13 mouse cellular contexts compared by ENCODE assay signal in the genomic region with DNA sequence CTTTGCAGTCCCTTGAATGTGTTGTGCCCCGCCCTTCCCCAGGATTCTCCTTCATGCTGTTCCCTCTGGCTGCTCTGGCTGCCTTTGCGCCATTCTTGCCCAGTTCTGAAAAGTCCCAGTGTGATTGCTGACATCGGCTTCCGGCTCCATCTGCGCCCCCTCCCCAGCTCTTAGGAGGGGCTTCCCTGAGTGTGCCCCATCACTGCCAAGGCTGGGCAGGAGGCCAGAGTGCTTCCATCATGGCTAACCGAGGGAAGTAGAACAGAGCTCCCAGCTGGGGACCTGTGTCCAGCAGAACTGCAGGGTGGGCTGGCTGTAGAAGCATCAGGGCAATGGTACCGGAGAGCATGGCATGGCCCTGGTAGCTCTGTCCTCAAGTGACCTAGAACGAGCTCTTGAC. TPM values are rescaled to one million over a fixed set of nuclear protein-coding genes. Genes with fewer than 3 reads are reported as not detected.
DNase-seq lines count a peak whose midpoint lies in the region; ATAC-seq and TF ChIP-seq lines count a peak whose summit lies in the region.
"Had no signal": no experiment of that assay in that cellular context is flagged by ENCODE, and none has a peak within 500 bp of the region (broad histone marks: within the 10 kb centered on the region; RNA-seq: fewer than 3 reads in every experiment).

No protein-coding gene starts in this region.

- no peak for TF ChIP-seq CTCF in kidney, adult 2 months (conservative IDR thresholded peaks at IDR 0.05; ENCODE audit: insufficient read depth, insufficient read length, low read depth, low read length)

- no peak overlapping the region for H3K9ac ChIP-seq in forebrain, embryonic 14.5 days (ENCODE audit: low read length)
- H3K9ac ChIP-seq in lung, embryonic 15.5 days = no peak overlapping the region
- H3K9ac ChIP-seq in forebrain, embryonic 16.5 days (replicated peaks; ENCODE audit: low read depth, low read length) = no peak overlapping the region

- WGBS in forebrain, embryonic 14.5 days = 61% methylated on average over 8 of the region's 8 CpGs
- WGBS in forebrain, embryonic 10.5 days = 88% methylated on average over 8 of the region's 8 CpGs
- WGBS in lung, embryonic 15.5 days = 74% methylated on average over 8 of the region's 8 CpGs
- WGBS in forebrain, embryonic 16.5 days = 51% methylated on average over 8 of the region's 8 CpGs
- 80% methylated on average over 8 of the region's 8 CpGs for WGBS in kidney, adult 2 months

- no peaks in the 10 kb centered on the region for H3K9me3 ChIP-seq in forebrain, embryonic 14.5 days (replicated peaks; ENCODE audit: control insufficient read depth, low read length)
- H3K9me3 ChIP-seq in forebrain, embryonic 10.5 days = no peaks in the 10 kb centered on the region
- H3K9me3 ChIP-seq in lung, embryonic 15.5 days = no peaks in the 10 kb centered on the region
- no peaks in the 10 kb centered on the region for H3K9me3 ChIP-seq in forebrain, embryonic 16.5 days (ENCODE audit: control insufficient read depth, low read length)

- peak; percentile 69; the same call in 1 of the 2 replicates for ATAC-seq in forebrain, embryonic 14.5 days
- ATAC-seq in lung, embryonic 15.5 days (ENCODE audit: borderline replicate concordance, extremely low read depth, low FRiP score, low TSS enrichment) = peak; percentile 42
- ATAC-seq in forebrain, embryonic 16.5 days = peak; percentile 88

- H3K4me2 ChIP-seq in forebrain, embryonic 14.5 days (ENCODE audit: low read length) = no peak overlapping the region
- H3K4me2 ChIP-seq in lung, embryonic 15.5 days = no peak overlapping the region
- H3K4me2 ChIP-seq in forebrain, embryonic 16.5 days (ENCODE audit: low read length) = no peak overlapping the region

- H3K27me3 ChIP-seq in forebrain, embryonic 14.5 days (replicated peaks; ENCODE audit: control insufficient read depth, insufficient read depth, low read length) = no peaks in the 10 kb centered on the region
- H3K27me3 ChIP-seq in forebrain, embryonic 10.5 days (ENCODE audit: poor library complexity, severe bottlenecking) = peaks cover 5% of the 10 kb centered on the region; the same call in 1 of the 2 replicates
- H3K27me3 ChIP-seq in lung, embryonic 15.5 days = peaks cover 8% of the 10 kb centered on the region; the same call in 1 of the 2 replicates
- no peaks in the 10 kb centered on the region for H3K27me3 ChIP-seq in forebrain, embryonic 16.5 days (replicated peaks; ENCODE audit: control insufficient read depth, insufficient read depth, low read length)
- no peaks in the 10 kb centered on the region for H3K27me3 ChIP-seq in kidney, adult 2 months (replicated peaks; ENCODE audit: control insufficient read depth, insufficient read depth, low read length)

- no peak overlapping the region for H3K4me3 ChIP-seq in forebrain, embryonic 14.5 days (ENCODE audit: low read depth, low read length)
- no peak overlapping the region for H3K4me3 ChIP-seq in forebrain, embryonic 10.5 days
- H3K4me3 ChIP-seq in lung, embryonic 15.5 days = no peak overlapping the region
- no peak overlapping the region for H3K4me3 ChIP-seq in forebrain, embryonic 16.5 days (replicated peaks; ENCODE audit: low read length)
- no peak overlapping the region for H3K4me3 ChIP-seq in kidney, adult 2 months (ENCODE audit: insufficient read depth, low read depth, low read length)
- H3K4me3 ChIP-seq: gastrocnemius, adult 2 months had no signal

- no peak for TF ChIP-seq POLR2A in kidney, adult 2 months (IDR thresholded peaks at IDR 0.05; ENCODE audit: low read depth, low read length)

- peaks cover 3% of the 10 kb centered on the region; the same call in 1 of the 2 replicates for H3K4me1 ChIP-seq in forebrain, embryonic 14.5 days (ENCODE audit: control insufficient read depth, insufficient read depth, low read length)
- peaks cover 4% of the 10 kb centered on the region; the same call in 1 of the 2 replicates for H3K4me1 ChIP-seq in forebrain, embryonic 10.5 days
- 0 out of 2 replicates have a peak, but pooled peaks cover 3% of the 10 kb centered on the region for H3K4me1 ChIP-seq in lung, embryonic 15.5 days
- peaks cover 5% of the 10 kb centered on the region; the same call in 1 of the 2 replicates for H3K4me1 ChIP-seq in forebrain, embryonic 16.5 days (replicated peaks; ENCODE audit: control insufficient read depth, insufficient read depth, low read length)
- no peaks in the 10 kb centered on the region for H3K4me1 ChIP-seq in kidney, adult 2 months (ENCODE audit: control insufficient read depth, insufficient read depth, low read length)

- DNase-seq in forebrain, embryonic 14.5 days (ENCODE audit: low spot score) = peak; percentile 75
- DNase-seq in forebrain, embryonic 10.5 days (ENCODE audit: extremely low spot score, low spot score) = no peak
- no peak for DNase-seq in lung, adult 18-20 months
- DNase-seq in brain, embryonic 18.5 days (ENCODE audit: low read depth, low spot score) = peak; percentile 55
- DNase-seq in kidney, postnatal 4 days = no peak
- no peak for DNase-seq in kidney, adult 2 months
- DNase-seq: gastrocnemius, adult 2 months; kidney, adult 9 months; thymus, postnatal 25 days had no signal

- no peaks in the 10 kb centered on the region for H3K36me3 ChIP-seq in forebrain, embryonic 14.5 days (ENCODE audit: control insufficient read depth, insufficient read depth, low read length)
- H3K36me3 ChIP-seq in forebrain, embryonic 10.5 days (replicated peaks) = no peaks in the 10 kb centered on the region
- H3K36me3 ChIP-seq in lung, embryonic 15.5 days = no peaks in the 10 kb centered on the region
- no peaks in the 10 kb centered on the region for H3K36me3 ChIP-seq in forebrain, embryonic 16.5 days (ENCODE audit: control insufficient read depth, insufficient read depth)
- no peaks in the 10 kb centered on the region for H3K36me3 ChIP-seq in kidney, adult 2 months (ENCODE audit: control insufficient read depth, insufficient read depth, low read length)

- no peak overlapping the region for H3K27ac ChIP-seq in forebrain, embryonic 14.5 days (ENCODE audit: low read depth, low read length)
- no peak overlapping the region for H3K27ac ChIP-seq in forebrain, embryonic 10.5 days
- H3K27ac ChIP-seq in lung, embryonic 15.5 days = no peak overlapping the region
- H3K27ac ChIP-seq in forebrain, embryonic 16.5 days (ENCODE audit: low read length) = no peak overlapping the region
- H3K27ac ChIP-seq in kidney, adult 2 months (ENCODE audit: insufficient read depth, low read depth, low read length) = no peak overlapping the region
- H3K27ac ChIP-seq: gastrocnemius, adult 2 months had no signal

RNA-seq across cellular contexts. Expression of gene Frrs1l, which starts 14.8 kb away (rescaled TPM):
- polyA plus RNA-seq in forebrain, embryonic 14.5 days (2014; fragmentation: Nextera tagmentation; extraction: Ambion mirVana) = 13.8 and 18.9 TPM in 2 replicates
- 1.4 and 1.5 TPM in 2 replicates for polyA plus RNA-seq in forebrain, embryonic 10.5 days (2016; fragmentation: Nextera tagmentation; extraction: Ambion mirVana)
- 2.2 TPM in 2 replicates for polyA plus RNA-seq in lung, embryonic 15.5 days (2015; fragmentation: Nextera tagmentation; extraction: Ambion mirVana)
- 25.3 and 28.6 TPM in 2 replicates for polyA plus RNA-seq in forebrain, embryonic 16.5 days (2015; fragmentation: Nextera tagmentation; extraction: Ambion mirVana)
- polyA plus RNA-seq in kidney, adult 2 months (2012; rRNA removed) = 0.02 and 0.03 TPM in 2 replicates
- polyA plus RNA-seq: heart, postnatal 0 days; liver, adult 2 months had no signal

RNA-seq across cellular contexts. Expression of gene Tmem245, which starts 57.8 kb away (rescaled TPM):
- polyA plus RNA-seq in forebrain, embryonic 14.5 days (2014; fragmentation: Nextera tagmentation; extraction: Ambion mirVana) = 4.8 and 6.0 TPM in 2 replicates
- polyA plus RNA-seq in forebrain, embryonic 10.5 days (2016; fragmentation: Nextera tagmentation; extraction: Ambion mirVana) = 11.1 and 13.2 TPM in 2 replicates
- 10.8 and 12.3 TPM in 2 replicates for polyA plus RNA-seq in lung, embryonic 15.5 days (2015; fragmentation: Nextera tagmentation; extraction: Ambion mirVana)
- 8.3 and 8.7 TPM in 2 replicates for polyA plus RNA-seq in forebrain, embryonic 16.5 days (2015; fragmentation: Nextera tagmentation; extraction: Ambion mirVana)
- 13.8 and 15.2 TPM in 2 replicates for polyA plus RNA-seq in kidney, adult 2 months (2012; rRNA removed)

Comparison
In these comparisons a context has a peak if more than half of its experiments do, and no peak if none do; other contexts are left out.
1. DNase-seq: peak in forebrain, embryonic 14.5 days (single experiment) and brain, embryonic 18.5 days (single experiment); none in forebrain, embryonic 10.5 days (single experiment), lung, adult 18-20 months (0 of 2), kidney, postnatal 4 days (0 of 2) and kidney, adult 2 months (single experiment).
2. Peak in every context shown above with its lines, with median percentiles within 50 percentile points of each other: ATAC-seq.